Mouse (Mus musculus) T-helper 2 cell (primary cell): ENCODE data around the gene Alx3.

Source experiments
- in situ Hi-C: fragments of 300-600 bp; cut with MboI, MseI; formaldehyde crosslinking; loops from one replicate; pipeline ENCODE4 v1.15.1; 2025; ENCODE audit warnings: high pct_unique_total_duplicates

Alx3 gene

DNA sequence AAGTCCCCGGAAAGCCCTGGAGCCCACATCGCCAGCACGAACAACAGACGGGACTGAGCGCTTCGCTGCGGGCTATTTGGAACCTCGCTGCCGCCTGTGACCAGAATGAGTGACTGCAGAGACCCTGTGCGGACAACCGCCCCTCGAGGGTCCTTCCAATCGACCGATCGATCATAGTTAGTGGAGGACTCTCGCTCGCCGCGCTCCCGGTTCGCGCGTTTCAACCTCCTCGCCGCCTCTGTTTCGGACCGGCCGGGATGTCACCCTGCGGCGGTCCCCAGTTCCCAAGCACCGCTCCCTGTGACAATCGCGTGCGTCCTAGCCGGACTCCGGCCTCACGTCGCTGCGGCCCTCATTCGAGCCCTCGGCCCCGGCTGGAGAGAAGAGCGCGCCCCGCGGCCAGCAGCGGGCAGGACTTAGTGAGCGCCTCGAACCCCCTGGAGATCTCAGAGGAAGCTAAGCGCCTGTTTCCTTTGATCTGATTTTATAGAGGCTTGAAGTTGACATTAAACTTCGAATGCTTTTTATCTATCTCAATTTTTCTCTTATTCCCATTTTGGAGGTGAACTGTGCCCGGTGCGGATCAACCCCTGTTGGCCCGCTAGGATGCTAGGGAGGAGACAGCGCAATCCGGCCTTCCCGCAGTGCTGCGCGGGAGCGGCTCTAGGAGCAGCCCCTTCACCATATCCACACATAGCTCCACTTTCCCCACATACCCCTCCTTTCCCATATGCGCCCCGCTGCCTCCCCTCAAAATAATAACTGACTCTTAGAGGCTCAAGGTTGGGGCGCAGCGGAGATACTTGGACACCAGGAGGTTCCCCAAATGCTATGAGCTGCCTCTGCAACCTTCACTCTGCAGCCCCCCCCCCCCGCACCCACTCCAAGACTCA is 11.7 kb upstream of the Alx3 start:
- in situ Hi-C loops = no loop called here

DNA sequence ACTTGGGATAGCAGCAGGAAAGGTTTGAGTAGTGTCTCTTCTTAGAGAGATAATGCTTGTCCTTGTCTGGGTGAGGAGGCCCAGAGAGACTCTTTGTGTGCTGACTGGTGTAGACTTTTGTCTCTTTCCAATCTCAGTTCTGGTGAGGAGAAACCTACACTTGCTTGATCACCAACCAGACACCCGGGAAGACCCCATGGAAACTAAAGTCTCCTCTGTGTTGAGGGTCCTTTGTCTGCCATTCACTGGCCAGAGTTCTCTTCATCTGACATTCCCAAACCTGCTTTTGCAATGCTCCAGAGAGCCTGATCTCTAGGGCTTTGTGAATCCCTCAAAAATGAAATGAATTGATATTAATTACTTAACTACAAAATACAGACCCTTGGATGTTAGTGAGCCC is 10.9 kb upstream of the Alx3 start:
- in situ Hi-C loops = no loop called here

DNA sequence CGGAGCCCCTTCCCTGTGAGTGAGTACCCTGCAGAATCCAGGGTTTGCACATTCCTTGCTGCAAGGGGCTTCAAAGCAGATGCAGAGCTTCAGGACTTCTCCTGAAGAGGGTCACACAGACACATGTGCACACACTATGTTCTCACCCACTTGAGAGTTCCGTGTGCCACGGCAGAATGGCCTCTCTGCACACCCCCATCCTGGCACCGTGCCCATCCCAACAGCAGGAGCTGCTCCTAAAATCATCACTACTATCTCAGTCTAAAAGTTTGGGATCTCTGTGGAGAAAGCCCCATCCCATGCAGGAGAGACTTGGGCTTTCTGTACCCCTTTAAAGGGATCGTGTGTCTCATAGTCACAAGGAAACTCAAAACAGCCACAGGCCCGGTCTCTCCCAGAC is 8.3 kb upstream of the Alx3 start:
- in situ Hi-C loops = no loop called here

DNA sequence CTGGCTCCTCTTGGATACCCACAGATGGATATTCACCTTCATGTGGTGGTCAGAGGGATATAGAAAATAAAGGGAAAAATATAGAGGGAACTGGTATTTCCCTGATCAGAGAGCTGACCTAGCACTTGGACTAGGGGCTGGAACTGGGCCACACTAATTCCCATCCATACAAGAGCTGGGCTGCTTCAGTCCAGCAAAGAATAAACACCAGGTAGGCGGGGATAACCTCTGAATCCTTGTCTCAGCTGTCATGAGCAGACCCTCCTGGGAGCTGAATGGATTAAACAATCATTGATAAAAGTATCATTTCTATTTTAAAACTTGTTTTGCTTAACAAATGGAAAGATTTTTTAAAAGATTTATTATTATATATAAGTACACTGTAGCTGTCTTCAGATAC is 3.2 kb upstream of the Alx3 start:
- in situ Hi-C loops = no loop called here

DNA sequence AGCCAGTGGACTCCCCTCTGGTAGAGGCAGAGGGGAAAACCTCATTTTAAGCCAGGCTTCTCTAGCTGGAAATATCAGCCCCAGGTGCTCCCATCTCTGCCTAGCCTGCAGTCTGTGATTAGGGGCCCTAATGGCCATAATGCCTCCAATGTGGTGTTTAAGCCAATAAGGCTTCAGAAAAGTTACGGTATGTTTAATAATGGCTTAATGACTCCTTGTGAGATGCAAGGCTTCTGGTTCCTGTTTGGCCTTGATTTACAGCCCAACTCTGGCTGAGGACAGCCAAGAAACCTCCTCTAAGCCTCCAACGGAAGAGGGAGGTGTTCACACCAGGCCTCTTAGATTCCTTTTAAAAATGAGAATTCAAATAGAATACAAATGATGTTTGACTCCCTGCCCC is 1.2 kb upstream of the Alx3 start:
- in situ Hi-C loops = no loop called here

DNA sequence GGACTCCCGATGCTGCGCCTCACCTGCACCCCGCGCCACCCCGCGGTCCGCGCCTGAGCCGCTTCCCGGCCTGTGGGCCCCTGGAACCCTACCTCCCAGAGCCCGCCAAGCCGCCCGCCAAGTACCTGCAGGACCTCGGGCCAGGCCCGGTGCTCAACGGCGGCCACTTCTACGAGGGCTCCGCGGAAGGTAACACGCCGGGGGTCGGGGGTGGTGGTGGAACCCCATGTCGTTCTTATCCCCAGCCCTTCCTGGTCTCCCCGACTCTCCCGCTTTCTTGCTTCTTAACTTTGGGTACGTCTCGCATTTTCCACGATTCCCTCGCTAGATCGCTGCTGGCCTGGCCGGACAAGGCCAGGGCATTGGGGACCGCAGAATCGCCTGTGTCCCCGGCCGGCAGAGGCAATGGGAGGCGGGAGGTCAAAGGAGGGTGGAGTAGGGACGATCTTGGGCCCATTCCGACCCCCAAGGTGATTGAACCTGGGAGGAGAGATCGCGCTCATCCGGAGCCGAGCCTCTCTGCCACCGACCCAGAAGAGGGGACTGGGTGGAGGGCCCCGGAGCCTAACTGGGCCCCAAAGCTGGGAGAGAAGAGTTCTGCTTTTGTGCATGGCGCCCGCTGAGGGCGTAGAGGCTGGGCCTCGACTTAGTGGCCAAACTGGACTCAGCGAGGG is 570 bp downstream of the Alx3 start:
- in situ Hi-C loops = no loop called here

DNA sequence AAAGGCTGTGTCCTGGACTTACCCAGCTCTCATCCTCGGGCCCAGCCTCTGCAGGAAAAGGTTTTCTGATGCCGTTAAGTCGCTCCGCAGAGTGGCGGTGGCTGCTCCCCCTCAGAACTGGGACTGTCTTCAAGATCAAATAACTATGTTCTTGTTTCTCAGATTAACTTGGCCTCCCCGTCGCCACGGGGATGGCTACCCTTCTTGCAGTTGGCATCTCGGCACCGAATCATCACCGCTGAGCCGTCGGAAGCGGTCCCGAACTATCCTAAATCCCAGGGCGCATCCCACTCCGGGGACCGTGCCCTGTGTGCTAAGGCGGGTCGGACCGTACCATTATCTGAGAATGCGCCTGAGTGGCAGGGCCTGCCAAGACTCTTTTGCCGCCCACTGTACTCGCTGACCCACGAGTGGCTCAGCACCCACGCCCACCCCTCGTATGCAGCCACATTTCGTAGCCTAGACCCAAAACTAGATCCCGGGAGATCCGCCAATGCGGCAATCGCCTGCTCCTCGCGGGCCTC is 1.2 kb downstream of the Alx3 start:
- in situ Hi-C loops = no loop called here

DNA sequence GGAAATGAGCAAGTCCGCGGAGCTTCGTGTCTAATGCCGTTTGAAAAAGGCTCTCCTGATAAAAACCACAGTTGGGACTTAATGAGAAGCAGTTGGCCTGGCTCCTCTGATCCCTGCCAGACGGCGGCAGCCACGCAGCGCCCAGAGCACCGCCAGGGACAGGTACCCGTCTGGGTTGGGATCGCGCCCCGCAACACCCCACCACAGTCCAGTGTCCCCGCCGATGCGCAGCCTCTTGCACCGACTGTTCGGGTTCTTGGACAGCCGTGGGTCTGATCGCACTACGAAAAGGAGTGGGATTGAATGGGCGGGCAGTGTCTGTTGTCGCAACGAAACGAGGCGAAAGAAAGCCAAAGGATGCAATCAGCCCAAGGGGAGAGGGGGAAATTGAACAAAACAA is 1.7 kb downstream of the Alx3 start:
- in situ Hi-C loops = no loop called here

DNA sequence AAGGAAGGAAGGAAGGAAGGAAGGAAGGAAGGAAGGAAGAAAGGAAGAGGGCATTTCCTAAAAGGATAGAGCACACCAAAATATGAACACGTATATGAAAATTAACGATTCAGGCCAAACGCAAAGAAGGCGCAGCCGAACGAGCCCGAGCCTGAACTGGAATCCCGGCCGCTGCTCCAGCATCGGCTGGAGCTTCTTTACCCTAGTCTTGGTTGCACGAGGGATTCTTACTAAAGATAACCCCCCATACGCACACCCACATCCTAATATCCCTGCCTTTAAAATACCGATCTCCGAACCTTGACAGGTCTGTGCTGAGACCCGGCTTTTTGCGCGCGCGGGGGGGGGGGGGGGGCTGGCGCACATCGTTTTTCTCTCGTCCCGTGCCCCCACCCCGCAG is 2.3 kb downstream of the Alx3 start:
- in situ Hi-C loops = no loop called here

DNA sequence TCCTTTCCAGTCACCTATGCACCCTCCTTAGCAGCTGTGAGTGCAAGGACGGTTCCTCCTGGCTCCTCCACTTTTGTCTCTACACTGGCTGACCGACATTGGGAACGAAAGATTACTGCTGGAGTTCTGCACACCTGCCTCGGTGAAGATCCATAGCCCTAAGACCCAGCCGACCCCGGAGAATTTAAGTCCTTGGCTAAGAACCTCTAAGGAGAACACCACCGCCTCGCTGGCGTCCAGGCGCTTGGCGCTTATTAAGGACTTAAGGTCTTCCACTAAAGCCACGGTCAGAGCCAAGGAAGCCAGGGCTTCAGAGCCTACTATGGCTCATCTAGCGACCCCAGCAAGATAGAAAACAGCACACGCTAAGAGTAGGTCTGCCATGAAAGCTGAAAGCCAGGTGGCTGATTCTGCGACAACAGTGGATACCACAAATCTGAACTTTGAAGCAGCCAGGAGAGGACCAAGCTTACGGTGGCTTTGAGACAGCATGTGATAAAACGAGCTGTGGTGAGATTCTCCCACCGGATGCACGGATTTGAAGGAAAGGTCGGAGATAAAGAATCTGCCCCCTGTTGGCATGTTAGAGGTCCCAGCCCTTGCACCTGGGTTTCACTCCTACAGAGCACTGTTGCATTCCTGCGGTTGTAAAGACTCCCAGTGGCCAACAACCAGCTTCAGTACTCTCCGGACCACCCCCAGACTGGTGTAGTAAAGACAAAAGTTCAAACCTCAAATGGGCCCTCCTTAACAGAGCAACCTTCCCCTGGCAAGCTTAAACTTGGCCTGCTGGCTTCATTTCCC is 3.0 kb downstream of the Alx3 start:
- in situ Hi-C loops = no loop called here

DNA sequence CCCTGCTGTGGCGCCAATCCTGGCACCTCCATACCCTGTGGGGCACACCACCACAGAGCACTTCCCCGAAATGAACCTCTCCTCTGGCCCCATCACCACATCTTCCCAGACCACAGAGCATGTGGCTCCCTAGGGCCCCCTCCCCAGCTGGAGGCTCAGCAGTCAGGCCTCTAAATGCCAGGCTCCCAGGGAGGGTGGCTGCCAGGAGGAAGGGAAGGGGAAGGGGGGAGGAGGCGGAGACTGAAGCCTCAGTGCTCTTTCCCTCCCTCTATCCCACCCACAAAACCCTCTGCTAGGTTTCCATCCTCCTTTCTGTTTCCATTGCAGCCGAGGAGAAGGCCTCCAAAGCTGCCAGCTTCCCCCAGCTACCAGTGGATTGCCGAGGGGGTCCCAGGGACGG is 5.3 kb downstream of the Alx3 start:
- in situ Hi-C loops = no loop called here

DNA sequence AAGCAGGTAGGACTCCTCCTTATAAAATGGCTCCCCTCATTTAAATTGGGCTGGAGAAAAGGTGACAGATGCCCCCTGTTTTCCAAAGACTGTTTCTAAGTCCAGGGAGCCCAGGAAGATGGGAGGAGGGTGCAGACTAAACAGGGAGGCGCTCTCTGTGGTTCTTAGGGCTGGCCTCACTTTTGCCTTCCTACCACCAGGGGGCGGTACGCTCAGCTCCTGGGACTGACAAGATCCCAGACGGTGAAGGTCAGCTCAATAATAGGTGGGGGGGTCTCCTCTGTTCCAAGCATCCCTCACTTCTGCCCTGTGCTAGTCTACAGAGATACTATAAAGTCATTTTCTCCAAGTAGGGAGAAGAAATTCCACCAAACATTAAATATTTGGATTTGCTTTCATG is 10.5 kb downstream of the Alx3 start:
- in situ Hi-C loops = no loop called here

DNA sequence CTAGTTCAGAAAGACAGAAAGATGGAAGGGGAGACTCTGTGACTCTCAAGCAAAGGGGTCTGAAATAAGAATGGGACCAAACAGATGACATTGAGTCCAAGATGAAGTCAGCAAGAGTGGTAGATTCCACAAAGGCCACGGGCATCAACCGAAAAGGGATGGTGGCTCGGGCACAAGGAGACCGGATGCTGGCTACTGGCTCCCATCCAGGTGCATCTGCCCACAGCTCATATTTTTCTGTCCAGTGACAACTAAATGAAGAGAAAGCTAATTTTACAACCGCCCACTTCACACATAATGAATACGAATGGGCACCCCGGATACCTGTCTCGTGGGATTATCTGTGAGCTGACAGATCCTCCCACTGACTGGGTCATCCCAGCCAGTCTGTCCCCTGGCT is 12.4 kb downstream of the Alx3 start:
- in situ Hi-C loops = no loop called here

DNA sequence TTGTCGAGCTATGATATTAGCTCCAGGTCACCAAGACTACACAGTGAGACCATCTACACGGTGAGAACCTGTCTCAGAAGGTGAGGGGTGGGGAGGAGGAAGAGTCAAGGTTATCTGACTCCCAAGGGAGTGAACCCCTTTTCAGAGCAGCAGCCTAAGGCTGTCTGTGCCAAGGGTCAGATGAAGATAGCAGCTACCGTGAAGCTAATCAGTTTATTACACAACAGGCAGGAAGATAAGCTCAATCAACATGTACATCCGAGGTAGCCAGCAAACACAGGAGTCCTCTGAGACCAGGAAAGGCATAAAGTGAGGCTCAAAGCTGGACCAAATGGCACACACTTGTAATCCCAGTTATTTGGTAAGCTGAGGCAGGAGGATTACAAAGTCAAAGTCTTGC is 14.0 kb downstream of the Alx3 start:
- in situ Hi-C loops = no loop called here

DNA sequence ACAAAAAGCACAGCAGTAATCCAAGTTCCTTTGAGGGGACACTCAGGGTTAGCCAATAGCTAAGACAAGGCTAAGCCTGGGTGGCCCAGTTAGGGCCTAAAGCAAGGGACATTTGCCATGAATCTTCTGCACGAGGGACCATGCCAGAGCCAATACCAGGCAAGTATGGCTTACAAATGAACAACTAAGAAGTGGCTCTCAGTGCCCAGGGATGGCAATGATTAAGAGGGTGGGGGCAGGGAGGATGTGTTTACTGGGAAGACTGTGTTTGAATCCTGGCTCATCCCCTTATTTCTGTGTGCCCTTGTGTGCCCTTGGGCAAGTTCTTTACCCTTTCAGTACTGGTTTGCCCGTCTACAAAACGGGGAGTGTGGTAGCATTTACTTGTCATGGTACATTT is 14.5 kb downstream of the Alx3 start:
- in situ Hi-C loops = no loop called here

DNA sequence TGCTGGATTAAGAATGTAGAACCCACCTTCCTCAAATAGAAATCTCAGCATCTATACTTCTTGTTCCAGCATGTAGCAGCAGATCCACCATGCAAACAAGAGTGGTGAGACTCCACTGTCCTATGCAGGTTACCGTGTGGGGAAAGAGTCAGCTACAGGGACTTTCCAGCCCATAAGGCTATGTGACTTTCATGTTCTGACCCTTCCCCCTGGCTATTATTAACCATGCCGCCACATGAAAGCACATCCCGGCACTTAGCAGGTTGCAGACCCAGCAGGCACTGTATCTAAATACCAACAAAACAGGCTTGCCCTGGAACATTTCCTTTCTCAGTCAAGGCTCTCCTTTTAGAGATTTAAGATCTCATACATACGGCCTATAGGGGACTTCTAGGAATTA is 16.6 kb downstream of the Alx3 start:
- in situ Hi-C loops = no loop called here

DNA sequence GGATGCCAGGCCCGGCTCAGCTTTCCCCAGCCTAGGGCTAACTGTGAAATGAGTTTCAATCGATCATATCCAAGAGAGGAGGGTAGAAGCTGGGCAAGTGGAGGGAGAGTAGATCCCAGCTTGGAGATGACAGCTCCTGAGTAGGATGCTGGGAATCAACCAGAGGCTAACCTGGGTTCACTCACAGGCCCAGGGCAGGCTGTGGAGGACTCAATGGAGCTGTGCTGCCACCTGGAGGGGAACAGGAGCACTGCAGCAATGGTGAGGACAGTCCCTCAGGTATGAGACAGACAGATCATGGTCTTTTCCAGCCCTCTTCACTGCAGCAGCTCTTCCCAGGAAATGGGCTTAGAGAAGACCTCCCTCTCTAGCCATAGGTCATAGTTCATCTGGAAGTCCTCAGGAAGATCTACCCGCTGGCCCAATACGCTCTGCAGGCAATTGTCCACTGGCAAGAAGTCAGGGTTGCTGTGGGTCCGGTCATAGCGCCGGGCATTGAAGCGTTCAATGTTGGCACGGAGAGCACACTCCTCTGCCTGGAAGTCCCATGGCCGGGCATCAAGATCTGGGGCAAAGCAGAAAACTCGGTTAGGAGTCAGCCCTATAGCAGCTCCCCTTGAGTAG is 18.2 kb downstream of the Alx3 start:
- in situ Hi-C loops = no loop called here

DNA sequence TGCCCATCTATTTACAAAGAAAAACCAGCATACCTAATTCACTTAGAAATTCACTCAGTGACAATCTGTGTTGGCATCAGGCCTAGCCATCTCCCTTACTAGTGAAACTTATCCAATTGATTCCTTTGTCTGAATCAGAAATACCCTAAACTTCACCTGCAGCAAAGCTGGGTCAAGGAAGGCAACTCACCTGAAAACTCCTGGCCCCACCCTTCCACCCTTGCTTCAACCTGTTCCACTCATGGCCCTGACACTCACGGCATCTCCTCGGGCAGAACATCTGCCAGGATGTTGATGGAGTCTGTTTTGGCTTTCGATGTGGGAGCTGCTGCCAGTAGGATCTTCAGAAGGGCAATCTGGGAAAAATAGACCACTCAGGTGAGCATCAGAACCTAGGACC is 23.0 kb downstream of the Alx3 start:
- in situ Hi-C loops = no loop called here

DNA sequence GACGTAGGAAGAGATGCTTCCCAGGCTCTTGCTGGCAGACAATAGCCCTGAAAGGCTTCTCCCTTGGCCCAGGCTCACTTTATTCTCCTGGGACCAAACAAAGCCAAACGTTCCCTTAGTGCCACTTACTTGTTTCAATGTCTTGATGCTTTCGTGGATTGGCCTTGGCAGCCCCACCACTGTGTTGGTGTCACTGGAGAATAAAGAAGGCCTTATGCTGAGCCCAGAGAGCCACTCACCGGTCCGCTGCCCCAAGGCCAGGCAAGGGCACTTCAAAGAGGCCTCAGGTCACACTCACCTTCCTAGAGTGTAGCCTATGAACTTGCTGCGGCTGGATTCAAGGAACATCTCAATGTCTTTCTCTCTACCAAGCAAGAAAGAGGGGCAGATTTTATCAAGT is 25.1 kb downstream of the Alx3 start:
- in situ Hi-C loops = no loop called here

DNA sequence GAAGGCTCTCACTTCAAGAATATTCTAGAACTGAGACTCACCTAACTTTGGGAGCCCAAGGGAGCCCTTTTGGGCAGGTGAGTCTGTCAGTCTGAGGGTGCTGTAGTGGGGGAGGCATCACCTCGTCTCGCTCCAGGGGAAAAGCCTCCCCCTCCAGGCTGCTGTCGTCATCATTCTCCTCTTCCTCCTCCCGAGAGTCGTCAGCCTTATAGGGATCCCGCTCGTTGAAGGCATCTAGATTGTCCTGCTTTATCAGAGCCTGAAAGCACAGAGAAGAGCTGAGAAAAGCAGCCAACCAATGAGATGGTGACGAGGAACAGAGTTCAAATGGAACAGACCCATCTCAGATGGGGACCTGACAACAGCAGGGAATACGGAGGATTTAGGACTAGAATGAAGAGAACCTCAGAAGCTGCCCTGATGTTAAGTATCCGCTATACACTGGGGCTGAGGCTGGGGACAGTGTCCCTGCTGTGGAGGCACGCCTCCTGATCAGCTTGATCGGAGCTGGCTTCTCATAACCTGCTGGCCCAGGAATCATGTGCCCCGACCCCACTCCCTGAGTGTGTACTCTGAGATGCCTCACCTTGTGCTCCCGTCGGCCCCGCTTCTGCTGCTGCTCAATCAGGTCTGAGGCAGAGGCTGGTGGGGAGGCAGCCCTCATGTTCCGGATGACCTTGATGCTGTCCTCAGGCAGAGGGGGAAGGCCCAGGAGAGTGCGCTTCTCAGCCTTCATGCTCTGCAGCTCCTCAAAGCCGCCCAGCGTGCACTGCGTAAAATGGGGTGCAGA is 26.6 kb downstream of the Alx3 start:
- in situ Hi-C loops = no loop called here

DNA sequence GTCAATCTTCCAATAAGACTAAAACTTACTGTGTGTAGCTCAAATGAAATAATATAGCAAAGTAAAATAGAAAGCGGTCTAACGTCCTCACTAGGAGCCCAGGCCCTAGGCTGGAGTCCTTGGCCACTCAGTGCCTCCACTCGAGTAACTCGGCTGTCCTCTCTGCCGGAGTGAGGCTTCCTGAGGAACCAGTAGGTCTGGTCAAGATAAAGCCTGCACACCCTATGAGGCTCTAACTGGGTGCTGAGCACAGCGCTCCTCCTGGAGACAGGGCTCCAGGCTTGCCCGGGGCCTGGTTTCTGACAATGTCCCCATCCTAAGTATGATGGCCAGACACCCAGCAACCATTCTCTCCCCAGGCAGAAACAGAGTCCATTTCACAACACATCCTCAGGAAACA is 27.7 kb downstream of the Alx3 start:
- in situ Hi-C loops = no loop called here
